Mouse (Mus musculus): Measurements from ENCODE around the gene Prss29.
A peak's percentile ranks its signal among the peaks of the same experiment; 100 is the strongest.

The Prss29 gene

DNA sequence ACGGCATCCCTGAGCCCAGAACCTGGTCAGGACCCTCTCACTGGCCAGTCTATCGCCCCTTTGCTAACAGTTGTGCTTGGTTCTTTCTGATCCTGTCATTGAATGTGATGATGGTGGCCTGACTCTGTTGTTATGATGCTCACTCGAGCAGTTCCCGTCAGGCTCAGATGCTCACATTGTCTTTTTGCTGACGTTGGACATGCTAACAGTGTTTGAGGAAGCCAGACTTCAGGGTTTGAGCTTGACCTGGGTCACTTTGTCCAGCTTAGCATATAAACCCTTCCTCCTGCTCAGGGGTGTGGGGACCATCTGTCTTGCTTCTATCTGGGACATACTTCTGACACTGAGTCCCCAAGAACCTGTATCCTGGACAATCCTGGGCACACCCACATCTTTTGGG is at the start of gene Prss29:
Prss29 (plus strand) TSS at position 301 of the 400 bp plus-strand sequence.
- DNase-seq (ENCODE audit: low read depth, low spot score): no peak

DNA sequence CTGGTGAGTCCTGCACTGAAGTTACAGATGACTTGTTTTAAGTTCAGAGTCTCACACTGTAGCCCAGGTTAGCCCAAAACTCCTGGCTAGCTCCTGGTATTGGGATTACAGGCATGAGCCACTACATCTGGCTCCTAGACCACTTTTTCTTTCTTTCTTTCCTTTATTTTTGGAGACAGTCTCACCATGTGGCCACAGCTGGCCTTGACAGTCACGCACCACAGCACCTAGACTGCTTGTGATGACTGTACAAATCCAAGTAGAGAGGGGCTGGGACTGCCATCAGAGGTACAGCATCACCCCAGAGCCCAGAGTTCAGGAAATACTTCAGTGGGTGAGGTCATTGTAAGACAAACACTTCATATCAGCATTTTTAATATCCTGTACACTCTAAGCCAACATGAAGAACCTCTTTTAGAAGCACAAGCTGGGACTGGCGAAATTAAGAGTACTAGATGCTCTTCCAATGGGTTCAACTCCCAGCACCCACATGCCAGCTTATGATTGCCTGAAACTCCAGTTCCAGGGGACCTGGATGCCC is 47.6 kb upstream of the Prss29 start:
- no peak for DNase-seq (ENCODE audit: low read depth, low spot score)

DNA sequence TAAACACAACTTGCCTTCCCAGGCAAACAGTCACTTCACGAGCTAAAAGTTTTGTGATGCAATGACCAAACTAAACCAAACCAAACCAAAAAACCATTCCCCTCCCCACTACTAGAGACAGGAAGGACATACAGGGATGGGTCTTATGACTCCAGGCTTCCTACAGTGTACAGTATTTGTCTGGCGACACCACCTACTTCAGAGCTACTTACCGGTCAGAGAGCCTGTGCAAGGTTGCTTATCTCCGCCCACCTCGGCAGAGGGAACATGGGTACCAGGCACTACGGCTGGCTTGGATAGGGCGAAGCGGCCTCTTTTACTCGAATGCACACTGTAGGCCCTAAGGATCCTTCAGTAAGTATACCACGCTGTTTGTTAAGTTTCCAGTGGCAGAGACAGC is 46.1 kb upstream of the Prss29 start:
- DNase-seq (ENCODE audit: low read depth, low spot score): peak; percentile 52

DNA sequence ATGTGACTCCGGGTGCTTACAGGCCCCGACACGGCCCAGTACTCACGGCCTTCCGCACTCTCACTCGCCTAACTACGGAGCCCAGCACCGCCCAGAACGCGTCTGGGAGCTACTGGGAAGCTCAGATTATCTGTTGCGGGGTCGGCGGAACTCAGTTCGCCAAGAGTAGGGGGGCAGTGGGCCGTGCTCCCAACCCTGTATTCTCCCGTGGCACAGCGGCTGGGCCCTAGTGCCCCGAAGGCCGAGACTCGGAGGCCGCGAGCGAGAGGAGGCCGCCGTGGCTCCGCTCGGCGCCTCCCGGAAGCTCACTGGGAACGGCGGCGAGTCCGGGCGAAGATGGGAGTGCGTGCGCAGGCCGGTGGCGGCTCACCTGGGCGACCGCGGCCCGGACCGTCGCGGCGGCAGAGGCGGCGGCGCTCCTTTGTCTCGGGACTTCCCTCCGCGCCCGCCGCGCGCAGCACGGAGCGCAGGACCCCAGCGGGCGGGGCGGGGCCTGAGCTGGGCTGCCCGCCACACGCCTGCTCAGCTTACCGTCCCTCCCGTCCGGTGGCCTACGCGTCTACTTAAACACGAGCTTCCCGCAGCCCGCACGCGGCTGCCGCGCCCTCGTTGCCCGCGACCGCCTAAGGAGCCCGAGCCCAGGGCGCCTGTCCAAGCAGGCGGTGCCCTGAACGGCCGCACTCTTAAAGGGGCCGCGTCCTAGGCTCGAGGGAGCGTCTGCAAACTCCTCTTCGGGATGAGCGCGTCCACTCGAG is 45.3 kb upstream of the Prss29 start:
- DNase-seq (ENCODE audit: low read depth, low spot score): peak; percentile 45

DNA sequence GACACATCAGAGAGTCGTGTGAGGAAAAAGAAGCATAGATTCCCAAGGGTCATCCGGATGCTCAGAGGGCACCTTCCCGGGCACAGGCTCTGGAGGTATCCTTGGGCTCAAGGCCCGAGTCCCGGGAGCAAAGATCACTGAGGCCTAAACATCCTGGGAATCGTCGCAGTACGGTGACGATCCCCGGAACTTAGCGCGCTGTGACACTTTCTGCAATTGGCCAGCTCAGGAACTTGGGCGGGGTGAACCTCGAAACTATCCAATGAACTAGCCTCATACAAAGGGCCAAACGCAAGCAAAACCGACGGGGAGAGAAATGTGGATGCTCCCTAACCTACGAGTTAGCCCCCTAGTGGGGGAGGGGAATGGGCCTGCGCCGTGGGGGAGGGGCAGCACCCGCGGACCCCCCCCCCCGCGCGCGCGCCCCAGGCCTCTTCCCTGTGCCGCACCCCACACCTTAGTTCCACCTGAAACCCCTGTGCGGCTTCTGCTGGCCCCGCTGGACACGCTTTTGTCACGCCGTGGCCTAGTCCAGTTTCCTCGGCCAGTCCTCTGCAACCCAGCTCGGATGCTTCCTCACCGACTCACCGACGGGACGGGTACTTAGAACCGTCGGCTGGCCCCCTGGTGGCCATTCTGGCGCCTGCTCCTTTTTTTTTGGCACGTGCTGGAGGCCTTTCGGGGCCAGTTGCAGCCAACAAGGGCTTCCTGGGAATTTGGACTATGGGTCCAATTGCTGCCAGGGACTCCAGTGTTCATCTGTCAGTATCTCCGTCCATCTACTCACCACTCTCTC is 44.5 kb upstream of the Prss29 start:
- DNase-seq (ENCODE audit: low read depth, low spot score): peak; percentile 98

DNA sequence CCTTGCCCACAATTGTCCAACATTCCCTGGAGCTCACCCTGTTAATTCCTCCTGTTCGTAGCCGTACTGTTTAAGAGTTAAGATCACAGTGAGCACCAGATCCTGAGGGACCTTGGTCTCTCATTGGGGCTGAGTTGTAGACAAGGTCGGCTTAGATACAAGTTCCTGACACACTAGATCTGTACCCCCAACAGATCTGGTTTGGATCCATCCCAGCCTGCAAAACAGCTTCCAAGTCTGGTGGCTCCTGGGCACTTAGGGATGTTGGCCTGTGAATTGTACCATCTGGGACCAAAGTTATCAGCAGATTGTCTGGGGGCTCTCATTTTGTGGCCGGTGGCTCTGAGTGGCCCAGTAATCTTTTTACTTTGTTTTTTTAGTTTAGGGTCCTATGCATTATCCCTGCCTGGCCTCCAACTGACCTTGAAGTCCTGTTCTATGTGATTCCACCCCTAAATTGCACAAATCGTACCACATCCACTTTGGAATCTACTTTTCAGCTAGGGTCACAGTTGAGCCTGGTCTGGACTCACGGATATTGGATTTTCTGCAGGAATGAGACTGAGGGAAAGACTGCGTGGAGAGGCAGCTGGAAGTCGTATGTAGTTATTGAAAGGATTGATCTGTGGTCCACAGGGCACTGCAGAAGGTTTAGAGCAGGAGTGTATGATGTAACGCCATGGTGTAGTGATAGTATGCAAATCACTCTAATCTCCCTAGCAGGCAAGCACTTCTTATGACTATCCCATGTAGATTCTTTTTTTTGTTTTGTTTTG is 43.7 kb upstream of the Prss29 start, which contains the start of gene Ube2i:
Ube2i (minus strand) TSS at position 52 of the 776 bp plus-strand sequence.
- DNase-seq (ENCODE audit: low read depth, low spot score): no peak

DNA sequence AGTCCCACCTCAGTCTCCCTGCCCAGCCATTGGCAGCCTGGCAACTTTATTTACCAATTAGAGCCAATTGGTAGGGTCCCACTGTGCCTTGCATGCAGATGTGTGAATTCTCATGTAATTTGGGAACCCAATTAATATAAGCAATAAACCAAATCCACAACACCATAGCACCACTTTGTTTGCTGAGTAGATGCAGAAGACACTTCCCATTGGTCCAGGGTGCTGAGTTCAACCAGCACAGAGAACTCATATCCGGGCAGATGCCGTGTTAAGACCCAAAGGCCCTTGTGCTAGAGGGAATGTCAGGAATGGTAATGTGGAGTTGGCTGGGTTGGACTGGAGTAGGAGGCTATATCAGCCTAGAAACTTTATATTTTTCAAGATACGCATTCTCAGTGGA is 42.6 kb upstream of the Prss29 start:
- DNase-seq (ENCODE audit: low read depth, low spot score): no peak

DNA sequence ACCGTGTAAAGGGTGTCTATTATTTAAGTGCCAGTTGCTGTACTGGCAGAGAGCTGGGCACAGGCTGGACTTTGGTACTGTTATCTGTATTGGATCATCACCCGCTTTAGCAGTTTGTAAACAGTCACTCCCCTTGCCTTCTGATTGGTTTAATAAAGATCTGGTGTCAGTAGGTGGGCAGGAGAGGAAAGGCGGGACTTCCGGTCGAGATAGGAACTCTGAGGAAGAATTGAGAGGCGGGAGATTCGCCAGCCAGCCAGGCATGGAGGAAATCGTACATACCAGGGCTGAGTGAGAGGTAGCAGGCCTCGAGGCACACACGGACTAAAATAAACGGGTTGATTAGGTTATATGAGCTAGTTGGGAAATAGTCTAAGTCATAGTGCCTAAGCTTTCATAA is 36.3 kb upstream of the Prss29 start:
- peak; percentile 52 for DNase-seq (ENCODE audit: low read depth, low spot score)

DNA sequence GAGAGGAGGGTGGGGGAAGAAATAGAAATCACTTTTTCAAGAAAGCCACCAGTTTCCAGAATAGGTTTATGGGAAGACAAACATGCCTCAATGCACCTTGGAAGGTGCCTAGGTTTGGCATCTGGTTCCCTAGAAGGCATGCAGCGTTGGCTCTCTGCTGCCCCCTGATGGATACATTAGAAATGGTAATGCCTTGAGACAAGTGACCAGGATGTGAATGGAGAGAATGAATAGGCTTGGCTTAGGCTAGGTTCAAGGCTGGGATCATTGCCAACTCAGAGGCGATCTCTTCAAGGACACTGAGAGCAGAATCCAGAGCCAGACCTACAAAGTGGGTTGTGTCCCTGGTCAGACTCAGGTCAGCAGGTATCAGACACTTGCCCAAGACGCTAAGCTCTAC is 33.4 kb upstream of the Prss29 start:
- peak; percentile 67 for DNase-seq (ENCODE audit: low read depth, low spot score)

DNA sequence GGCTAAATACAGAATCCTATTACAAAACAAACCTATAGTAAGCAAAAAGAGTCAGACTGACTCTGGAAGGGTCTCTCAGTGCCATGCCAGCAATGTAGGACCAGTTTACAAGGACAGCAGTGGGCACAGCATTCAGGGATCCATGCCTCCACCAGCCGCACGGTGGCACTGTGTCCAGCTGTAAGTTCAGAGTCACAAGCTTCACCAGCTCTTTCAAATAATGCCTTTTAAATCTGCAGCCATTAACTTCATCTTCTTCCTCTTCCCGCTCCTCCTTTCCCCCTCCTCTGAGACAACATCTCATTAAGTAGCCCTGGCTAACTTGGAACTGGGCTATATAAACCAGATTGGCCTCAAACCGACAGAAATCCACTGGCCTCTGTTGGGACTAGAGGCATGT is 29.6 kb upstream of the Prss29 start:
- no peak for DNase-seq (ENCODE audit: low read depth, low spot score)

DNA sequence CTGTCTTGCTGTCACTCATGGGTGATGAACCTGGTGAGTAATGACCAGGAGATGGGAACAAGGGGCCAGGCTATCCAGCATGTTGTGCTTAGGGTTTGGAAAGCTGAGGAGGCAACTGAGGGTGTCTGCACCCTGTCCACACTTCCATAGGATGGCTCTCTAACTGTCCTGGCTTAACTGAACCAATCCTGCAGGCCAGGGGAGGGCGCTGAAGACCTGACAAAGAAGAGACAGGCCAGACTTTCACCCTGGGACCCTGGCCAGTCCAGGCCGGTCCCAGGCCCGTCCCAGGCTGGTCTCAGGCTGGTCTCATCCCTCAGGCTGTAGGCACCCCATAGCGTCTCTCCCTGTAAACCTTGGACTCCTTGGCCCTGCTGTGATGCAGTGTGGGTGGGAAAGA is 28.0 kb upstream of the Prss29 start:
- no peak for DNase-seq (ENCODE audit: low read depth, low spot score)

DNA sequence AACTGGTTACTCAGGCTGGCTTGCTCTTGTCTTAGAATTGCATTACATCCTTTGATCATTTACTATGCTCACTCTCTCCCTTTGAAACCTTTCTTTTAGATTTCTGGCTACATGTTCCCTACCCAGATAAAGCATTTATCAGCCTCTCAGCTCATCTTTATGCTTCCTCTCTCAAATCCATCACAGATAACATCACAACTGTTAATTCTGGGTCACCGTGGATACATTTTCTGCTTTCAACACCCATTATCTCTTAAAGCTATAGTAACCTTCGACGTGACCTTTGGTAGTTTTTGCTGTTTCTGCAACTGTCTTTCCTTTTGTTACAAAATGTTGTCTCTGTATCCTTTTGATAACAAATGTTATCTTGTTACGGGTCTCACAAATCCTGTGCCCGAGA is 25.0 kb upstream of the Prss29 start:
- no peak for DNase-seq (ENCODE audit: low read depth, low spot score)

DNA sequence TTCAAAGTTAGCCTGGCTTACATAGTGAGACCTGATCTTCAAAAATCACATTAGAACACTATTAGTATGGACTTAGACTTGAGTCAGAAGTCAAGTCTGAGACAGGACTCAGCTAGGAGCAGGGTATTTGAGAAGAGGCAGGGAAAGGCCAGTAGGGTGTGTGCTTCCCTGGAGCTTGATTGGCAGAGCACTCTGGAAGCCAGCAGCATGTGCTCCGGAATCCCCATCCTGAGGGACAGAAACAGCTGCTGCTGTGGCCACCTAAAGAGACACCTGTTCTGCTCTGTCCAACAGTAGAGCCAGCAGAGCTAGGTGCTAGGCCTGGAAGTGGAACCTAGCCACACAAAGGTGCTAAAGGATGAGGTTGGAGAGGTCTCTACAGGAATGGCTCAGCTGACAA is 24.3 kb upstream of the Prss29 start:
- DNase-seq (ENCODE audit: low read depth, low spot score): no peak

DNA sequence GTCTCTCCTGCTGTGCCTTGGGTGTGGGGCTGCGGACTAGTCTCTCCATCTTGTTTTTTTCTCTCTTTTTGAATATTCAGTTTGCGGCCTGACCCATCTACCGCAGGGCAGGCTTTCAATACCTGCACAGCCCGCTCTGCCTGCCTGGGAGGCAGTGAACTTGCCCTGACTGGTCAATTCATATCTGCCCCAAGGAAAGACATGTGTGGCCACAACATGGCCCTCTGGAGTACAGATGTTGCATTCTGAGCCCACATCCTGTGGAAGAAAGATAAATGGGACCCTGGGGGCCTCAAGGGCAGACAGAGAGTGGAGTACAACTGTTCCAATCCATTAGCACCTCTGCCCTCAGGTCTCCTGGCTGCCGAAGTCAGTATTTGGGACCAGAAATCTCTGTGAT is 20.4 kb upstream of the Prss29 start, which contains the start of gene Prss34:
Prss34 (plus strand) TSS at position 301 of the 400 bp plus-strand sequence.
- DNase-seq (ENCODE audit: low read depth, low spot score): no peak

DNA sequence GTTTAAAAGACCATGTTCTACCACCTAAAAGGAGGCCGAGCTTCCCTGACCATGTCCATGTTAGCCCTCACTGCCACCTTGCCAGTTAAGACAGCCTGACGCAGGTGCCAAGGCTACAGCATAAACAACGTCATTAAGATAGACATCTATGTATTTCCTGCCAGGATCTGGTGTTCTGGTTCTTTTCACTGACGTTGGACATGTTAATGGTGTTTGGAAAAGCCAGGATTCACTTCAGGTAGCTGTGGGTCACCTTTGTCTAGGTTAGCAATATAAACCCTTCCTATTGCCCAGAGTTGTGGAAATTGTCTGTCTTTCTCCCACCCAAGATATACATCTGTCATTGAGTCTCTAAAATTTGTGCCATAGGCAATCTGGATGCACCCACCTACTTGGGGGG is 10.1 kb upstream of the Prss29 start, which contains the start of gene Prss28:
Prss28 (plus strand) TSS at position 301 of the 400 bp plus-strand sequence.
- DNase-seq (ENCODE audit: low read depth, low spot score): no peak

DNA sequence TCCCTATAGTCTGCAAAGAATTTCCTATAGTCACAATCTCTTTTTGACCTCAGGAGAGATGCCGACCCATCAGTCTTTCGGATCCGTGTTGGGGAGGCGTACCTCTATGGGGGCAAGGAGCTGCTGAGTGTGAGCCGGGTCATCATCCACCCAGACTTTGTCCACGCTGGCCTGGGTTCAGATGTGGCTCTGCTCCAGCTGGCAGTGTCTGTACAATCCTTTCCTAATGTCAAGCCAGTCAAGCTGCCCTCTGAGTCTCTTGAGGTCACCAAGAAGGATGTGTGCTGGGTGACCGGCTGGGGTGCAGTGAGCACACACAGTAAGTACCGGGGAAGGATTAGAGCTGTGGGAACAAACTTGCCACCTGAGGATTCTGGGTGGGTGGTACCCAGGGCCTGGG is 2.4 kb downstream of the Prss29 start:
- no peak for DNase-seq (ENCODE audit: low read depth, low spot score)

DNA sequence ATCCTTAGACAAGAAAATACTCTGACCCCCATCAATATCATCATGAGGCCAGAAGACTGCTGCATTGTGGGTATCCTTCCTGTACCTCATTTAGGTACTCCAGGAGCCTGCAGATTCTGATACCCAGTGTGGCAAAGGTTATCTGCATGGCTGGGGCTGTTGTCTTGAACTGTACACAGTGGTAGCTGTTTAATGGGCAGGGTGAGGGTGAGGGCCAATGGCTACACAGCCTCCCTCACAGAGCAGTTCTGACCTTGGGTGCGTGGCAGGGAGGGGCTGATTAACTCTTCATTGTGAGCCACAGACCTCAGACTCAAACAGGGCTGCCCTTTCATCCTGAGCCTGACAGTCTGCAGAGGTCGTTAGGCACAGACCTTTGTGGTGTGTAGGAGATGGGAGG is 4.5 kb downstream of the Prss29 start:
- DNase-seq (ENCODE audit: low read depth, low spot score): no peak

DNA sequence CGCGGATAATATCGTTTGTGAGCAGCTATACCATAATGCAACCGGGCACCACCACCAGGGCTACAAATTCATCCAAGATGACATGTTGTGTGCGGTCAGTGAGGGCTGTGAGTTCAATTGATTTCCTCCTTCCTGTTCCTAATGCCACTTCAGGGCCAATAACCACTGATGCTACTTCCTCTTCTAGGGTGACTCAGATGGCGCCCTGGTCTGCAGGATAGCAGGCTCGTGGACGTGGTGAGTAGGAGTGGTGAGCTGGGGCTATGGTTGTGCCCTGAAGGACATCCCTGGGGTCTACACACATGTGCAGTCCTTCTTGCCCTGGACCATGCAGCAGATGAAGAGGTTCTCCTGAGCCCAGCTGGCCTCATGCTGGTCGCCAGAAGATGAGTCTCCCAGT is 13.9 kb downstream of the Prss29 start:
- DNase-seq (ENCODE audit: low read depth, low spot score): no peak

DNA sequence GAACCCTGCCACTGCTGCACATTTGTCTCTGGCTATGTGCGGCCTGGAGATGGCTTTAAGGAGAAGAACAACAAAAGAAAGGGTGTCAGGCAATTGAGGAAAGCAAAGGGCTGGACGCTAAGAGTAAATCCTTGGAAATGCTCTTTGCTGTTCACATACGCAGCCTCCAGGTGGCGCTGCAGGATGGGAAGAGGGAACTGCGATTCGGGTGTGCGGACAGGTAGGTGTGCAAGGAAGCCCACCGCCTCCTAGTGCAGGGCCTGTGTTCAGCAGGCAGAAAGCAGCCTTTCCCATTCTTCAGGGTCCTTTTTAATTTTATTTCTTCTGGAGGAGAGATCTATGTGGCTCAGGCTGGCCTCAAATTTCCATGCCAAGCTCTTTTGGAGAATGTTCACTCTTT is 15.5 kb downstream of the Prss29 start:
- peak; percentile 13 for DNase-seq (ENCODE audit: low read depth, low spot score)

DNA sequence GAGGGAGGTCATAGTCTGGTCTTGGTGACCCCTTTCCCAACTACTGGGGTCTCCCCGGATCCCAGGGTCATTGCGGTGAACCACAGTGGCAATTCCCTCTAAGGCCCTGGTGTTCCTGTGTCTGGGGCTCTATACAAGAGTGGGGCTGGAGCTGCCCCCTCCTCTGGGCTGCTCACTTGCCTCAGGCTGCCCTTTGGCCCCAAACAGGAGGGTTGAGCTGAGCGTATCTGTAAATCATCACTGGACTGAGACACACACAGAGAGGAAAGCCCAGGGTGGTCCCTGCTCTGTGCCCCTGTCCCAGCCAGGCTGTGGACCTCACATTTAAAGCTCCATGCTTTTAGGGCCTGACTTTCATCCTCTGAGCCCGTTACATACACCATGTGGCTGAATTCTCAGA is 19.8 kb downstream of the Prss29 start:
- no peak for DNase-seq (ENCODE audit: low read depth, low spot score)

DNA sequence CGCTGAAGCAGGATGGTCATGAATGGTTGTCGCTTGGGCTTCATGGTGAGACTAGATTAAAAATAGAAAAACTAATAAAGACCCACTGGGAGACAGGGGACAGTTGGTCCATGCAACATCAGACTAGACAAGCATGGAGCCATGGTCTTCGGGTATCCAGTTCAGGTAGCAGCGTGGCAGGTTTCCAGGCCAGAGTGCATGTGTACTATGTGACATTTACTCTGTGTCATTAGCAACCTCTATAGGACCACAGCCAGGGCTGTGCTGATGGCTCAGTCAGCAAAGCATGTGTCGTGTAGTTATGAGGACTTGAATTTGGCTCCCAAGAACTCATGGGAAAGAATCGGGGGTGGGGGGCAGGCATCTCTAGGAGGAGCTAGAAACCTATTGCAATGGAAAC is 21.5 kb downstream of the Prss29 start:
- DNase-seq (ENCODE audit: low read depth, low spot score): no peak

DNA sequence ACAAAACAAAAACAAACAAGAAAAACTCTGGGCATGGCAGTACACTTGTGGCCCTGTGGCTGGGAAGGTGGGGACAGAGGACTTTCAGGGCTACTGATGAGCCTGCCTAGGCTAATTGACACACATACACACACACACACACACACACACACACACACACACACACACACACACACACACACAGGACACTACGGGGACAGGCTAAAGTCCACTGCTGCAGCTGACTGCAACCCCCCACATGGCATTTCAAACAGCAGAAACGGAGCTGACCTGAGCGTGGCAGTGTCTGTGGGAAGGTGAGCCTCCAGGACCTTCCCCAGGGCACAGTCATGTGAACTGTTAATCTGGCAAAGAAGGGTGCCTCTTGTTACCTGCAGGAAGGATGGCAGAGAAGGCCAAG is 23.0 kb downstream of the Prss29 start:
- no peak for DNase-seq (ENCODE audit: low read depth, low spot score)
